ENCODE assay signal across 12 mouse cellular contexts in genomic region chr19:32196976-32197819, GRCm38 (mm10).
DNase-seq lines count a peak whose midpoint lies in the region; ATAC-seq and TF ChIP-seq lines count a peak whose summit lies in the region.
"Had no signal": no experiment of that assay in that cellular context is flagged by ENCODE, and none has a peak within 500 bp of the region (broad histone marks: within the 10 kb centered on the region; RNA-seq: fewer than 3 reads in every experiment).

No protein-coding gene starts in this region.

- no peak; the same call in 1 of the 2 replicates for TF ChIP-seq CTCF in heart, adult 2 months (IDR thresholded peaks at IDR 0.05)
- no peak for TF ChIP-seq CTCF in testis, adult 2 months (IDR thresholded peaks at IDR 0.05; ENCODE audit: control insufficient read depth, insufficient read depth, insufficient replicate concordance, low read depth, low read length)

- 0 out of 2 replicates have a peak, but pooled peaks have one; percentile 9 for TF ChIP-seq EP300 in heart, adult 2 months (IDR thresholded peaks at IDR 0.05; ENCODE audit: insufficient read depth, low read depth, low read length)

- intact Hi-C loops in heart, adult 2 months (cut with DNase I) = no loop called here
- intact Hi-C loops in heart, postnatal 25 days (cut with DNase I) = no loop called here

- H3K4me2 ChIP-seq in intestine, embryonic 15.5 days (replicated peaks) = no peak overlapping the region
- no peak overlapping the region for H3K4me2 ChIP-seq in forebrain, embryonic 16.5 days (ENCODE audit: low read length)
- H3K4me2 ChIP-seq: hindbrain, embryonic 12.5 days; neural tube, embryonic 12.5 days had no signal

- no peaks in the 10 kb centered on the region for H3K9me3 ChIP-seq in intestine, embryonic 15.5 days
- H3K9me3 ChIP-seq in forebrain, embryonic 16.5 days (ENCODE audit: control insufficient read depth, low read length) = no peaks in the 10 kb centered on the region
- H3K9me3 ChIP-seq: forebrain, embryonic 10.5 days; hindbrain, embryonic 12.5 days; neural tube, embryonic 12.5 days had no signal

- peaks cover 10% of the 10 kb centered on the region for H3K79me2 ChIP-seq in heart, adult 2 months (replicated peaks; ENCODE audit: control insufficient read depth, insufficient read depth, low read length)

- WGBS in heart, adult 2 months = 42% methylated on average over 15 of the region's 15 CpGs
- WGBS in intestine, embryonic 15.5 days = 57% methylated on average over 15 of the region's 15 CpGs
- 79% methylated on average over 15 of the region's 15 CpGs for WGBS in forebrain, embryonic 16.5 days

- peaks cover 44% of the 10 kb centered on the region for H3K36me3 ChIP-seq in heart, adult 2 months (ENCODE audit: control insufficient read depth, insufficient read depth, low read length)
- no peaks in the 10 kb centered on the region for H3K36me3 ChIP-seq in testis, adult 2 months (ENCODE audit: control insufficient read depth, insufficient read depth, low read length)
- H3K36me3 ChIP-seq in intestine, embryonic 15.5 days = no peaks in the 10 kb centered on the region
- H3K36me3 ChIP-seq in forebrain, embryonic 16.5 days (ENCODE audit: control insufficient read depth, insufficient read depth) = no peaks in the 10 kb centered on the region
- H3K36me3 ChIP-seq: forebrain, embryonic 10.5 days; hindbrain, embryonic 12.5 days; neural tube, embryonic 12.5 days had no signal

- H3K27me3 ChIP-seq in heart, adult 2 months (ENCODE audit: control insufficient read depth, insufficient read depth, low read length) = no peaks in the 10 kb centered on the region
- H3K27me3 ChIP-seq in testis, adult 2 months (ENCODE audit: control insufficient read depth, insufficient read depth, low read length) = no peaks in the 10 kb centered on the region
- H3K27me3 ChIP-seq in intestine, embryonic 15.5 days (replicated peaks) = no peaks in the 10 kb centered on the region
- H3K27me3 ChIP-seq in forebrain, embryonic 16.5 days (replicated peaks; ENCODE audit: control insufficient read depth, insufficient read depth, low read length) = no peaks in the 10 kb centered on the region
- H3K27me3 ChIP-seq: hindbrain, embryonic 12.5 days; neural tube, embryonic 12.5 days had no signal

- TF ChIP-seq POLR2A in heart, adult 2 months (IDR thresholded peaks at IDR 0.05; ENCODE audit: insufficient read depth, low read depth, low read length) = no peak
- no peak for TF ChIP-seq POLR2A in testis, adult 2 months (IDR thresholded peaks at IDR 0.05; ENCODE audit: control insufficient read depth, low read depth, low read length)

- peaks cover 35% of the 10 kb centered on the region for H3K4me1 ChIP-seq in heart, adult 2 months (ENCODE audit: control insufficient read depth, insufficient read depth, low read length)
- H3K4me1 ChIP-seq in testis, adult 2 months (ENCODE audit: control insufficient read depth, insufficient read depth, low read length) = no peaks in the 10 kb centered on the region; the same call in 1 of the 2 replicates
- H3K4me1 ChIP-seq in intestine, embryonic 15.5 days (replicated peaks) = no peaks in the 10 kb centered on the region
- H3K4me1 ChIP-seq in forebrain, embryonic 16.5 days (replicated peaks; ENCODE audit: control insufficient read depth, insufficient read depth, low read length) = no peaks in the 10 kb centered on the region
- H3K4me1 ChIP-seq: hindbrain, embryonic 12.5 days; neural tube, embryonic 12.5 days had no signal

- H3K9ac ChIP-seq in heart, adult 2 months (ENCODE audit: low read depth, low read length) = no peak overlapping the region
- no peak overlapping the region for H3K9ac ChIP-seq in intestine, embryonic 15.5 days
- H3K9ac ChIP-seq in forebrain, embryonic 16.5 days (replicated peaks; ENCODE audit: low read depth, low read length) = no peak overlapping the region
- H3K9ac ChIP-seq: hindbrain, embryonic 12.5 days; neural tube, embryonic 12.5 days had no signal

- H3K4me3 ChIP-seq in heart, adult 2 months = no peak overlapping the region
- no peak overlapping the region for H3K4me3 ChIP-seq in testis, adult 2 months (ENCODE audit: control insufficient read depth, low read depth, low read length)
- H3K4me3 ChIP-seq in intestine, embryonic 15.5 days (replicated peaks) = no peak overlapping the region
- H3K4me3 ChIP-seq in forebrain, embryonic 16.5 days (replicated peaks; ENCODE audit: low read length) = no peak overlapping the region
- H3K4me3 ChIP-seq: forebrain, embryonic 10.5 days; hindbrain, embryonic 12.5 days; neural tube, embryonic 12.5 days had no signal

- peak overlapping the region; percentile 71 for H3K27ac ChIP-seq in heart, adult 2 months
- H3K27ac ChIP-seq in testis, adult 2 months (ENCODE audit: control insufficient read depth, insufficient read depth, low read depth, low read length) = peak overlapping the region; percentile 27; the same call in 1 of the 2 replicates
- peak overlapping the region; percentile 48 for H3K27ac ChIP-seq in intestine, embryonic 15.5 days
- H3K27ac ChIP-seq in forebrain, embryonic 16.5 days (ENCODE audit: low read length) = no peak overlapping the region
- H3K27ac ChIP-seq: forebrain, embryonic 10.5 days; hindbrain, embryonic 12.5 days; neural tube, embryonic 12.5 days had no signal

- DNase-seq in heart, adult 2 months = no peak
- DNase-seq in heart, postnatal 25 days (ENCODE audit: low spot score) = no peak
- DNase-seq in testis, postnatal 14 days (ENCODE audit: low spot score) = no peak
- DNase-seq in thymus, postnatal 25 days = peak; percentile 24
- DNase-seq in layer of hippocampus, adult 9-11 months = no peak
- DNase-seq: cerebellum, postnatal 14 days had no signal

- peak; percentile 37 for ATAC-seq in intestine, embryonic 15.5 days
- no peak for ATAC-seq in forebrain, embryonic 16.5 days
